Mouse (Mus musculus) intestine, embryonic 16.5 days (tissue): ENCODE data around the gene Primpol. TPM values are rescaled to one million over a fixed set of nuclear protein-coding genes. Genes with fewer than 3 reads are reported as not detected.

Experiments used
- ATAC-seq: fragments of 200-750 bp; cut with Nextera tagmentation; 2 replicates; pipeline ENCODE4 v1.8.0; 2017; ENCODE audit warnings: moderate TSS enrichment, moderate library complexity
- H3K27ac ChIP-seq: fragments of 300-500 bp; sonication (generic); 2 replicates; pipeline ENCODE4 v1.5.1; 2014; ENCODE audit warnings: mild to moderate bottlenecking, low read length
- H3K27me3 ChIP-seq: fragments of 300-500 bp; sonication (generic); replicated peaks from 2 replicates; pipeline ENCODE4 v1.6.1; 2014; ENCODE audit warnings: low read length, control low read depth, mixed read lengths; ENCODE audit not compliant: control insufficient read depth, insufficient read depth
- H3K36me3 ChIP-seq: fragments of 300-500 bp; sonication (generic); 2 replicates; pipeline ENCODE4 v1.6.1; 2014; ENCODE audit warnings: low read length, control low read depth; ENCODE audit not compliant: control insufficient read depth, insufficient read depth
- H3K4me1 ChIP-seq: fragments of 300-500 bp; sonication (generic); 2 replicates; pipeline ENCODE4 v1.6.1; 2014; ENCODE audit warnings: low read length, control low read depth, mixed read lengths; ENCODE audit not compliant: control insufficient read depth, insufficient read depth
- H3K4me2 ChIP-seq: fragments of 300-500 bp; sonication (generic); 2 replicates; pipeline ENCODE4 v1.6.1; 2014; ENCODE audit warnings: low read depth, low read length, control low read depth
- H3K4me3 ChIP-seq: fragments of 300-500 bp; sonication (generic); 2 replicates; pipeline ENCODE4 v1.5.1; 2014; ENCODE audit warnings: mild to moderate bottlenecking, low read length
- H3K9ac ChIP-seq: fragments of 300-500 bp; sonication (generic); 2 replicates; pipeline ENCODE4 v1.6.1; 2014; ENCODE audit warnings: low read depth, low read length
- H3K9me3 ChIP-seq: fragments of 300-500 bp; sonication (generic); 2 replicates; pipeline ENCODE4 v1.6.1; 2016; ENCODE audit warnings: low read length, control low read depth; ENCODE audit not compliant: control insufficient read depth
- WGBS: fragments of 180-500 bp; shearing (Covaris S2); extraction: QIAGEN DNeasy Blood & Tissue Kit; methylation state at CpG from one replicate; pipeline ENCODE4 v1.1.7; 2014; 5-methylcytosine and 5-hydroxymethylcytosine counted together
- polyA plus RNA-seq: library from polyadenylated mRNA; unstranded; fragments of >200 nt; fragmentation: Nextera tagmentation; extraction: Ambion mirVana; gene quantifications from 2 replicates; pipeline ENCODE4 v1.2.1, GENCODE M21; 2015

The Primpol gene
- polyA plus RNA-seq, 1 experiment from 2014 or later, result 15.2 TPM

DNA sequence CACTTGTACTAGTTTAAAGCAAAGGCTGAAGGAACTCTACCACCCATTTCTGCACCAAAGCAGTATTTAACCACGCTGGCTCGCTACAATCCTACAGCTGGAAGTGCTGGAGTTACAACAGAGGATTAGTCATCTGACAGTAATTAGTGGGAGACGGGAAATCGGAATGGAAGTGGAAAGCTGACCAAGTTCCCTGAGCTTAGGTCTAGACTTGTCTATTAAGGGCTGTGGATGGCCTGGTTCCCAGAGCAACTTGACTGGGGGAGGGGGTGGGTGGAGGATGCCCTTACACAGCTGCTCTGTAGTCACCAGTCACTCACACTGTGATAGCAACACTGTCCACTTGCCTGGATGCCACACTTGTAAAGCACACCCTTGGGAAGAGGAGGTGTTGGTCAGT lies 3.6 kb downstream of the Primpol start:
- Histone ChIP-seq H3K27ac (0 out of 2 replicates have a peak overlapping the region, but pooled peaks have one; percentile 23), H3K36me3 (no peaks in the 10 kb centered on the region), H3K4me3 (no peak overlapping the region), H3K9me3 (no peaks in the 10 kb centered on the region), H3K27me3 (no peaks in the 10 kb centered on the region), H3K9ac (no peak overlapping the region), H3K4me1 (0 out of 2 replicates have a peak, but pooled peaks cover 5% of the 10 kb centered on the region), H3K4me2 (no peak overlapping the region)
- 42% methylated on average over 4 of the region's 4 CpGs for WGBS
- no peak for ATAC-seq

DNA sequence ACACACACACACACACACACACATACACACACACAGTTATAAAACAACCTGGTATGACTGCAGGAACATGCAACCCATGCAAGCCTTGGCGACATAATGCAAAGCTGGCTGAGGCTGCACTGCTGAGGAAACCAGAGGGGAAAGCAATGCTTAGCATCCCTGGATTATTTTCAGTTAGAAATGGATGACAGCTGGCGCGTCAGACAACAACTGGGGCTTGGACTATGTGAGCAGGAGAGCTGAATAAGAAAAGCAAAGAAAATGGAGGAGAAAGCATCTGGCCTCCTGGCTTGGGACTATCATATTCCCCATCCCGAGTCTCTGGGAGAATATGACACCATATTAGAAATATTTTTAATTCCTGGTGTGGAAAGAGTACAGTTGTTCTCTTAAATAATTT lies 4.1 kb downstream of the Primpol start:
- no peaks in the 10 kb centered on the region for H3K27me3 ChIP-seq
- no peak for ATAC-seq
- H3K36me3 ChIP-seq, result no peaks in the 10 kb centered on the region
- no peak overlapping the region for H3K4me3 ChIP-seq
- no peak overlapping the region for H3K4me2 ChIP-seq
- WGBS, result 75% methylated on average over 4 of the region's 4 CpGs
- H3K4me1 ChIP-seq, result 0 out of 2 replicates have a peak, but pooled peaks cover 5% of the 10 kb centered on the region
- no peak overlapping the region for H3K27ac ChIP-seq
- H3K9me3 ChIP-seq, result no peaks in the 10 kb centered on the region
- H3K9ac ChIP-seq, result no peak overlapping the region

DNA sequence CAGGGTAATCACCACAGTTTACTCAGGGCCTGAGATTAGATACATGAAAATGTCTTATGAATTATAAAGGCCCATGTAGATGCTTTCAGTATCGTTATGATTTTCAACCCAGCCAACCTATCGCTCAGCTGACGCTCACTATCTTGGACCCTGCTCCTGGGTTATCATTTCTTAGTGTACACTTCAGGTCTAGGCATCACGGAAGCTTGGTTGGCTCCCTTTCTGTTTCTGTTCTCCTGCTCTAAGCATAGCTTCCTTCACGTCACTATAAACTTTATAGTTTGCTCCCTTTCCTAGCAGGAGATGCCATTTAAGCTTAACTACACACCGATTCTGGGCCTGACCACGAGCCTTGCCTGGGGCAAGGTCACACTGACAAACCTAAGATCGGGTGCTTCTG lies 5.5 kb downstream of the Primpol start:
- H3K9me3 ChIP-seq, result no peaks in the 10 kb centered on the region
- no peak overlapping the region for H3K4me3 ChIP-seq
- H3K4me1 ChIP-seq, result peaks cover 7% of the 10 kb centered on the region; the same call in 1 of the 2 replicates
- 66% methylated on average over 8 of the region's 8 CpGs for WGBS
- no peaks in the 10 kb centered on the region for H3K27me3 ChIP-seq
- 0 out of 2 replicates have a peak overlapping the region, but pooled peaks have one; percentile 4 for H3K9ac ChIP-seq
- H3K36me3 ChIP-seq, result no peaks in the 10 kb centered on the region
- peak; percentile 60 for ATAC-seq
- H3K4me2 ChIP-seq, result no peak overlapping the region
- H3K27ac ChIP-seq, result peak overlapping the region; percentile 75

DNA sequence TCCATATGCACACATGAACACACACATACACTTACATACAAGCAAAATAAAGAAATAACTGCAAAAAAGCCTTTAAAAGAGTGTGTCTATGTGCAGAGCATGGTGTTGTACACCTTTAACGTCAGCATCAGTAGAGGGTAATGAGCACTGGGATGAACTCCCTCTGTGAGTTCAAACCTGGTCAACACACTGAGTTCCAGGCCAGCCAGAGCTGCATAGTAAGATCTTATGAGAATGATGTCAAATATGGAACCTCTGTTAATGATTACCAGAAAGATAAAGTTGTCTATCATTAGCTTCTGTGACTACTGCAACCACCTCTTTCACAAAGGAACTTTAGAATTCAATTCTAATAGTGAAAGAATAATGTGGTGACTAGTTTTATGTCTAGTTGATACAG lies 10.1 kb downstream of the Primpol start:
- no peak overlapping the region for H3K27ac ChIP-seq
- H3K4me3 ChIP-seq, result no peak overlapping the region
- H3K9me3 ChIP-seq, result no peaks in the 10 kb centered on the region
- WGBS, result 69% methylated on average over 1 of the region's 1 CpGs
- H3K36me3 ChIP-seq, result no peaks in the 10 kb centered on the region
- peaks cover 2% of the 10 kb centered on the region; the same call in 1 of the 2 replicates for H3K4me1 ChIP-seq
- no peak overlapping the region for H3K4me2 ChIP-seq
- no peaks in the 10 kb centered on the region for H3K27me3 ChIP-seq
- no peak overlapping the region for H3K9ac ChIP-seq
- peak; percentile 79 for ATAC-seq

DNA sequence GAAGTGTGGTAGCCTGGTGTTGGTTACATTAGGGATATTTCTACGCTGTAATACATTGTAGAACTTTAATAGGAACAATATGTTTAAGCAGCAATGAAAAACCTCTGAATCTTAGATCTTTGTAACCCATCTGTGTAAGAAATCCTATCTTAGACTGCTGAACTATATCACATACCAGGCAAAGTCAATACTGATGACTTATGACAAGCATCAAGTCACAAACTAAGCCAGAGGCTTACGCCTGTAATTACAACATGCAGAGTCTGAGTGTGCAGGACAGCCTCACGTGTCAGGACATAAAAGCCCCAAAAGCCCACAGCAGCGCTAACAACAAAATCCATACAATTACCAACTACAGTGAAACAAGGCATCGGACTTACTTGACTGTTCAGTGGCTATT lies 13.4 kb downstream of the Primpol start:
- Histone ChIP-seq H3K27me3 (no peaks in the 10 kb centered on the region), H3K4me2 (no peak overlapping the region), H3K9ac (no peak overlapping the region), H3K9me3 (no peaks in the 10 kb centered on the region), H3K4me3 (no peak overlapping the region), H3K36me3 (no peaks in the 10 kb centered on the region), H3K27ac (no peak overlapping the region), H3K4me1 (peaks cover 2% of the 10 kb centered on the region; the same call in 1 of the 2 replicates)
- ATAC-seq, result no peak
- WGBS, result 91% methylated on average over 5 of the region's 5 CpGs

DNA sequence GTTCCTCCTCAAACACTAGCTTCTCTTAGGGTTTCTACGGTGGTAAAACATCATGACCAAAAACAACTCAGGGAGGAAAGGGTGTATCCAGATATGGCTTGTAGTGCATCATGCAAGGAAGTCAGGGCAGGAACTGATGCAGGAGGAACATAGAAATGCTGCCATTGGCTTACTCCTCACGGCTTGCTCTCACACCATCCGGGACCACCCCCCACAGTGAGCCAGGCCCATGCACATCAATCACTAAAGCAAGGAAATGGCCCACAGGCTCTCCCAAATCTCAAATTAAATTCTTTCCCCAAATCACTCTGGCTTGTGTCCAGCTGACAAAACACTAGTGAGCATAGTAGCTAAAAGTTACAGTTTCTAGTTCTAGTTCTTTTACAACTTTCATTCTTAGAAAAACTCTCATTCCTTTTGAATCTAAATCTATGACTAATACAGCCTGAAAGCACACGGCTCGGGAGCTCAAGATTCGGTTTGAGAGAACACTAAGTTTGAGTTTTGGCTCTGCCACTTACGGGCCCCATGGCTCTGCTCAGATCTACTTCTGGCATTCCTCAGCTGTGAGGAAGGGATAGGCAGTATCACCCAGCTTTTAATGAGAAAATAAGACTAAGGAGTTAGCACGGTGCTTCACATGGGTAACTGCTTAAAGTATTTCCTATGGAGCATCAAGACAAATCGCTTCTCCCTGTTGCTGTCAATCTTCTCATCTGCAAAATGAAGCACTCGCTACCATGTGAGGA lies 15.9 kb downstream of the Primpol start:
- no peaks in the 10 kb centered on the region for H3K36me3 ChIP-seq
- no peaks in the 10 kb centered on the region for H3K9me3 ChIP-seq

DNA sequence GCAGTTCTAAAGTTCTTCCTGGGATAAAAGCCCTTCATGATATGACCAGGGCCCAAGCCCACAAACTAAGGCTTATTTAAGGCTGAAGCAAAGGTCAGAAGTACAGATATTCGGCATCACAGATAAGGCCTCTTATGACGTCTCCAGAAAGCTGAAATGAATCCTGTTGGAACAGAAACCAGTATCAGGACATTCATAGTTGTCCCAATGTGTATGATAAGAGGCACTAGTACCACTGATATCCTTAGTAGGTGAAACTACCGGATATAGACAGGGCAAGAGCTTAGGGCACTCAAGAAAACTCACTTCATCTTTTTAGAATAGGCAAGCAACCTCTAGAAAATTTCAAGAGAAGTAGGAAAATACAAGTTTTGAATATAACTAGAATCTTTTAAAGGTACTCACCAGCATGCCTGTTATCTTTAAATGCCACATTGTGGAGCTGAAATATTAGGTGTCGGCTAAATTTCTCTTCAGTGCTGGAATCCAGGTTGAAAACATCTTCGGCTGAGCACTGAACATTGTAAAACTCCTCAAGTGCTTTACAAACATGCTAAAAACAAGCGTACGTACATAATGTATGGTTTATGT lies 17.6 kb downstream of the Primpol start:
- Histone ChIP-seq H3K27ac (no peak overlapping the region), H3K9ac (no peak overlapping the region), H3K9me3 (no peaks in the 10 kb centered on the region), H3K27me3 (no peaks in the 10 kb centered on the region), H3K4me2 (no peak overlapping the region), H3K36me3 (no peaks in the 10 kb centered on the region), H3K4me3 (no peak overlapping the region), H3K4me1 (no peaks in the 10 kb centered on the region)
- WGBS, result 80% methylated on average over 7 of the region's 7 CpGs
- peak; percentile 74 for ATAC-seq

More for the DNA sequence above, 15.9 kb downstream of the Primpol start:
- Histone ChIP-seq H3K4me3 (no peak overlapping the region), H3K9ac (no peak overlapping the region), H3K4me2 (no peak overlapping the region), H3K4me1 (no peaks in the 10 kb centered on the region), H3K27me3 (no peaks in the 10 kb centered on the region), H3K27ac (no peak overlapping the region)
- WGBS, result 64% methylated on average over 10 of the region's 10 CpGs
- no peak for ATAC-seq

DNA sequence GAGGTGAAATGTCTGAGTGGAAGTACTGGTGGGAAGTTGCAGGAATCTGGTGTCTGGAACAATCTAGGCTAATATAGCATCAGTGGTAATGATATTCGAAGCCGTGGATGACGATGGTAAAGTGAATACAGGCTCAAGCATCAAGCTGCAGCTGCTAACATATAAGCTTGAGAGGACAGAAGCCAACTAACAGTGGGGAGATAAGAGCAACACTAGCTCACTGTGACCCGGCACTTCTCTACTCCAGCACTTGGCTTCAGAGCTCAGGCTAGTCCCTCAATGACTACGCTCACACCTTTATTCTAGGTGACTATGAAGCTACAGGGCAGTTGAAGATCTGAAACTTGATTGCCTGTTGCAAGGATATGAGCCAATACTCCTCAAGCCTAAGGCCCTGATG lies 18.3 kb downstream of the Primpol start:
- Histone ChIP-seq H3K36me3 (no peaks in the 10 kb centered on the region), H3K4me2 (no peak overlapping the region), H3K27ac (no peak overlapping the region), H3K27me3 (no peaks in the 10 kb centered on the region), H3K9me3 (no peaks in the 10 kb centered on the region), H3K4me1 (no peaks in the 10 kb centered on the region), H3K4me3 (no peak overlapping the region), H3K9ac (no peak overlapping the region)
- WGBS, result 92% methylated on average over 5 of the region's 5 CpGs
- no peak; the same call in 1 of the 2 replicates for ATAC-seq

DNA sequence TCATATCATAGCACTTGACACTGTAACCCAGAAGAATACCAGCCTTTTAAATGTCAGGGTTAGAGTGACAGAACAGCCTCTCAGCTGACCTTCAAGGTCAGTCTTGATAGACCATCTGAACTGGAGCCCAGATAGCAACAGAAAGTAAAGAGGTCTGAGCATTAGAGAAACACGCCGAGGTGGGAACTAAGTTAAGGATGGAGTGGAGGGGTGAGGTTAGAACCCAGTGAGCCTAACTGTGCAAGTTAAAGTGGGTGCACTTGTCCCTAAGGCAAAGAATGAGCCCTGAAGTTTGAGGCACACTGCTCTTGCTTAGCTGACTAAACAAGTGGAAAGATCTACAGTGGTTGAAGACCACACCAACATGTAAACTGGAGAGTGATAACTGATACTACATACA lies 18.9 kb downstream of the Primpol start:
- no peaks in the 10 kb centered on the region for H3K27me3 ChIP-seq
- no peaks in the 10 kb centered on the region for H3K36me3 ChIP-seq
- H3K4me3 ChIP-seq, result no peak overlapping the region
- WGBS, result 74% methylated on average over 2 of the region's 2 CpGs
- no peak overlapping the region for H3K27ac ChIP-seq
- H3K9me3 ChIP-seq, result no peaks in the 10 kb centered on the region
- H3K9ac ChIP-seq, result no peak overlapping the region
- no peak for ATAC-seq
- no peaks in the 10 kb centered on the region for H3K4me1 ChIP-seq
- no peak overlapping the region for H3K4me2 ChIP-seq
